Mouse (Mus musculus): ENCODE measurements around the gene Psph.
"Not testable (repeated sequence)": the region's sequence is repeated elsewhere in the genome, so short reads cannot be mapped to it uniquely, and the experiment has no call there.

The Psph gene

DNA sequence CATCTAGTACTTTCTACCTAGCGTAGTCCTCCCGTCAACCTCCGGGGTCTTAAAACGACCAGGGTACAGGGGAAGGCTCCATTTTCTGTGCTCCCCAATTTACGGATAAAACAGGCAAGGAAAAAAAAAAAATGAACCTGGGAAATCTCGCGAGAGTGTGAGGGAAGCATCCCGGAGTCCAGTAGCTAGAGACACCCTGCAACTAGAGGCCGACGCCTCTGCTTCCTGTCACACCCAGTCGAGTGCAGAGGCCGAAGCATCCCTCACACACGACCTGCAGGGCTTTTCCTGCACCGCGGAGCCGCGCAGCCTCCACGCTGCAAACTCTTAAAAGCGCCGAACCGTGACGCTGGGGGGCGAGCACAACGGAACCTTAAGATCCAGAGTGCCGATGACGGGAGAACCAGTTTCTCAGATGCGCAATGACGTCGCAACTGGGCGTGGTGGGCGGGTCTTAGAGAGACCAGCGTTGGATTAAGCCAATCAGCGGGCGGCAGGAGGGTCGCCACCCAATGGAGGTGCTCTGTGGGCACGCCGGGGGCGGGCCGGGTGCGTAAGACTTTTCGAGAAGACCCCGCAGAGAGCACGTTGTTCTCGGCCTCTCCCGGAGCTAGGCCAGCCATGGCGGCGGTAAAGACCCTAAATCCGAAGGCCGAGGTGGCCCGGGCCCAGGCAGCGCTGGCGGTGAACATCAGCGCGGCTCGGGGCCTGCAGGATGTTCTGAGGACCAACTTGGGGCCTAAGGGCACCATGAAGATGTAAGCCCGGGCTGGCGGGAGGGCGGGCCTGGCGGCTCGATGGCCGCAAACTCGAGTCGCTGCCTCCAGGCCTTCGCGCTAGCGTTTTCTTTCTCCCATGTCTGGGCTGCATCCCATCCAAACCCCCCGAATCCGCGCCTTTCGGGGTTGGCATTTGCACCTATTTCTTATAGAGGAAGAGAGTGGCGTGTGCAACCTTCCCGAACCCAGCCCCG, at the start of gene Psph:
TSS of gene Psph (minus strand) at position 632 of the 973 bp plus-strand sequence.
- peak; percentile 96 for DNase-seq (ENCODE audit: low read depth, low spot score)

GRCm38 (mm10) chr5:129790591-129790990, 3.3 kb upstream of the Psph start:
- DNase-seq (ENCODE audit: low read depth, low spot score): not testable (repeated sequence)

DNA sequence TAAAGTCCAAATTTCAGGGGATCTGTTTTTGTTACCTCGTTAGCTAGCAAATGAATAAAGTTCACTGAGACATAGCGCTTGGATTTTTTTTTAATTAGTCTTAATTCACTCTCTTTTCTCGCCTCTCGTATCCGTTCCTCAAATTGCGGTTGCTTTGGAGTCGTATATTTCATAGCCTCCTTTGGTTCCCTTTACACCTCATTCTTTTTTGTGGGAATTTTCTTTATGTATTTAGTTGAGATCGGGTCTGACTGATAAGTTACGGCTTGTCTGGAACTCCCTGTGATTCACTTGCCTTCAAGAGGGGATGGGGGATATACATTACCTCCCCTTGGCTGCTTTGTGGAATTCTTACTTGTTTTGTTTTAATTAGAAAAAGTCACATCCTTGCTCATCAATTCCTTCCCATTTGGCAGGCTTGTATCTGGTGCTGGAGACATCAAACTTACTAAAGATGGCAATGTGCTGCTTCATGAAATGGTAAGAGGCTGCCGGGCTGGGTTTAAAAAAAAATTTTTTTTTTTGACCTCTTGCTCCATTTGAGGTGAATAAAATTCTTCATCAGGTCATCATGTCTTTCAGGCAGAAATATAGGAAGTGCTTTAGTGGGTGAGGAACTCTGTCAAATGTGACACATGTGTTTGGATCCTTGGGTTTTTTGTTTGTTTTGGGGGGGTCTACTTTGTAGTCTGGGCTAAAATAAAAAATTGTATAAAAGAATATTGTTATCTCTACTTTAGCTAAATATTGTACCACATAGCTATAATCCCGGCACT, 757 bp upstream of the Psph start:
- DNase-seq (ENCODE audit: low read depth, low spot score): no peak

DNA sequence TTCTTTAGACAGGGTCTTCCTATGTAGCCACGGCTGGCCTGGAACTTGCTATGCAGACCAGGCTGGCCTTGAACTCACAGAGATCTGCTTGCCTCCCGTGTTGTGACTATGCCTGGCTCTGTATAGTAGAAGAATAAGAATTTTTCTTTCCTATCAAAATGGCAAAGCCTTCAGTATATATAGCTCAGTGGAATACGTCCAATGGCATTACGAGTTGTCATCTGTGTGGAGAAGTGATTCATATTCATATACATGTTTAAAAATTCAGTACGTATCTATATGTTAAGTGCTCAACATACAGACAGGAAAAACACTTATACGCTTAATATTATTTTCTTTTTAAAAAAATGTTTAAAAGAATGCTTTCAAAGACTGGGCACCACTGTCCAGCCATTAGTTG, 1.1 kb downstream of the Psph start:
- no peak for DNase-seq (ENCODE audit: low read depth, low spot score)

- DNase-seq (ENCODE audit: low read depth, low spot score): no peak
Measured at GRCm38 (mm10) chr5:129785235-129785870, 1.9 kb downstream of the Psph start.

GRCm38 (mm10) chr5:129782211-129782610, 5.0 kb downstream of the Psph start:
- DNase-seq (ENCODE audit: low read depth, low spot score): no peak

DNA sequence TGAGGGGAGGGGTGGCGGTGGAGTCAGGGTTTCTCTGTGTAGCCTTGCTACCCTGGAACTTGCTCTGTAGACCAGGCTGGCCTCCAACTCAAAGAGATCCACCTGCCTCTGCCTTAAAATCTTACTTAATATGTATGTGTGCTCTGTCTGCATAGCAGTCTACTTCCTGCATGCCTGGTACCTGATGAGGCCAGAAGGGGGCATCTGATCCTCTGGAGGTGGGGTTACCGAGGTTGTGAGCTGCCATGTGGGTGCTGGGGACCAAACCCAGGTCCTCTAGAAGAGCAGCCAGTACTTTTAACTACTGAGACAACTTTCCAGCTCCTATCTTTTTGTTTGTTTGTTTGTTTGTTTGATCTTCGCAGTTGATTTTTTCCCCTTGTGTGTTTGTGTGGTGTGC, 7.1 kb downstream of the Psph start:
- no peak for DNase-seq (ENCODE audit: low read depth, low spot score)

DNA sequence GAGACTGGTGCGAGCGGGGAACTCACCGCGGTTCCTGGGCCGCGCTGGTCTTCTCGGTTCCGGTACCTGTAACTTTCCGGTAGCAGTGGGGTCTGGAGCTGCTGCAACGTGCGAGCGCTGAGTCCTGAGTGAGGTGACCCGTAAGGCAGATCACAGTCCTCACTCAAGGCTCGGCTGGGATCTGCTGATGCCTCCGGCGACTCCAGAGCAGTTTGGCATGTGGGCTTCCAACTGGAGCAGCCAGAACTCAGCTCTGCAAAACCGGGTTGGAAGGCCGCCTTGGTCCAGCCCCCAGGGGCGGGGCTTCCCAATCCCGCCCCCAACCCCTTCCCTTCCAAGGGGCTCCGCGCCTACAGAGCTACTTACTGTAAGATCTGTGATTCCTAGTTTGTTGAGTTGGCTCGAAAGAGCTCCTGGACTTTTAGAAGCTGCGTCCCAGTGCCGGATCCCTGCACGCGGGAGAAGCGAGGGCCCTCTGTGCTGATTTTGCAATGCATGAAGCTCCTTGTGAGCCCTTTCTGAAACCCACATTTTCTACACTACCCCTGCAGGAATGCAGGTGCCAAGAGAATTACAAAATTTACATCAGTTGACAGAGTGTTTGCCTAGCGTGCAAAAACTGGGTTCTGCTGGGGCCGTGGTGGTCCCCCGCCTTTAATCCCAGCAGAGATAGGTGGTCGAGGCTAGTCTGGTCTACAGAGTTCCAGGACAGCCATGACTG, 8.1 kb downstream of the Psph start:
- DNase-seq (ENCODE audit: low read depth, low spot score): peak; percentile 66

DNA sequence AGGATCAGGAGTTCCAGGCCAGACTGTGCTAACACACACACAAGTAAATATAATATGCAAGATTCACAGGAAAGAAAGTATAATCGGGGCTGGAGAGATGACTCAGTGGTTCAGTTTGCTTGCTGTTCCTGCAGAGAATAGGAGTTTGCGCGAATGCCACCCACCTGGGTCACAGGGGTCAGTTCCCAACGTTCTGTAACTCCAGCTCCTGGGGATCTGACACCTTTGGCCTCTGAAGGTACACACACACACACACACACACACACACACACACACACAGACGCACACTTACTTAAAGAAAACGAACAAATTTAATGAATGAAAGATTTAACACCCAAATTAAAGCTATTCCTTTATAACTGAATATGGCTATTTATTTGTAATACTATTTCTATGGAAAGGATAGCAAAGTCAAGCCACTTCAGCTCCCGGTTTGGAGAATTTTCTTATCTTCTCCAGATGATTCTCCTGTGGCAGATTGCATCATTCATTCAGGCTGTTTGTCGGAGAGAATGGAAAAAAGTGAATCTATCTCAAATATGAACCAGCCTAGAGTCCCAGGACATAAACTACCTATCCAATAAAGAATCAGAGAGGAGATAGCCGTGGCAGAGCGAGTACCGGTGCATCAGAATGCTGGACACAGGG, 8.8 kb downstream of the Psph start:
- DNase-seq (ENCODE audit: low read depth, low spot score): no peak

DNA sequence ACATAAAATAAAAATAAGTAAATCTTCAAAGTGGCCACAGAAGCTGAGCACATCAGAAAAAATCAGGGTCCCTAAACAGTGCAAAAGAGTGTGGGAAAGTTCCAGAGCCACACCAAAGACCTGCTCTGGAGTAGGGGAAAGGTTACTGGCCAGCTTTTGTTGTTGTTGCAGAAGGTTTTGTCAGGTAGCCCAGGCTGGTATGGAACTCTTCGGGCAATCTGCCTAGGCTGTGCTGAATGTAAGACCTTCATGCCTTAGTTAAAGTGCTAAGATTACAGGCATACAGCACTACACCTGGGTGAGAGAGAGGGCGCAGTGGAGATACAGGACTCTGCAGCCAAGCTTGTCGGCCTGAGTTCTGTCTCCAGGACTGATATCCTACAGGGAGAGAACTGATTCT, 12.6 kb downstream of the Psph start:
- DNase-seq (ENCODE audit: low read depth, low spot score): no peak

GRCm38 (mm10) chr5:129773330-129773729, 13.9 kb downstream of the Psph start:
- DNase-seq (ENCODE audit: low read depth, low spot score): not testable (repeated sequence)

DNA sequence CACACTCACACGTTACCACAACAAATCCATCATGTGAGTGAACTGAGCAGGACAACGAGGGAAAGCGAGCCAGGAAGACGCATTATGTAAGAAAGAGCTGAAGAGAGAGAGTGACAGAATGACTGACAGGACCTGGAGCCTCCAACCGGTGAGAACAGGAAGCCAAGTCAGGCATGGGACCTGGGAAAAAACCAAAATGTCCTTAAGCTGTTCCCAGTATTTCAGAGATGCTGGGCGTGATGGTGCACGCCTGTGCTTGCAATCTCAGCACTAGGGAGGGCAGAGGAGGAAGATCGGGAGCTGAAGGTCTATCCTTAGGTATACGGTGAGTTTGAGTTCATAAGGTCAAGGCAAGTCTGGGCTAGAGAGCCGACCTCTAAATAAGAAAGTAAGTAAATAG, 14.8 kb downstream of the Psph start:
- no peak for DNase-seq (ENCODE audit: low read depth, low spot score)

GRCm38 (mm10) chr5:129770443-129771355, 16.6 kb downstream of the Psph start:
- no peak for DNase-seq (ENCODE audit: low read depth, low spot score)

GRCm38 (mm10) chr5:129761865-129762540, 25.2 kb downstream of the Psph start:
- peak; percentile 59 for DNase-seq (ENCODE audit: low read depth, low spot score)

DNA sequence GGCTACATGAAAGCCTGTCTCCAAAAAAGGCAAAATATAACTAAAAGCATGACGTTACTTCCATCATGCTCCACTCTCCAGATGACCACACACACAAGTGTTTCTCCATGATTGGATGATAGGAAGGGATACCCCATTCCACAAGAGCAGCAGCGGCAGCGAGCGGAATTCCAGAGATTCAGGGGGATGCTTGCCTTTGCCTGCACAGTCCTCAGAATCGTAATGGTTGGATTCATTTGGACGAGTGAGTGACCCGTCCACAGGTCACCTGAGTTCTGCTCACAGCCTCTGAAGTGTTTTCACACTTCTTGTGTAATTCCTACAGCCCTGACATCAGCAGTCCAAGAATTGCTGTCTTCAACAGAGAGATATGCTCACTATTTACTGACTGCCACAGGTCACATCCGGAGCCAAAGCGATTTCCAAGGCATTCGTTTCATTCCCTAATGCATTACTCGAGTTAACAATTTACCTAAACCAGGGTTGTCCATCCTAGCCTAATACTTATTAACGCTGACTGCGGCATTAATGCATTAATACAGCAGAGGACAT, 27.2 kb downstream of the Psph start:
- no peak for DNase-seq (ENCODE audit: low read depth, low spot score)

DNA sequence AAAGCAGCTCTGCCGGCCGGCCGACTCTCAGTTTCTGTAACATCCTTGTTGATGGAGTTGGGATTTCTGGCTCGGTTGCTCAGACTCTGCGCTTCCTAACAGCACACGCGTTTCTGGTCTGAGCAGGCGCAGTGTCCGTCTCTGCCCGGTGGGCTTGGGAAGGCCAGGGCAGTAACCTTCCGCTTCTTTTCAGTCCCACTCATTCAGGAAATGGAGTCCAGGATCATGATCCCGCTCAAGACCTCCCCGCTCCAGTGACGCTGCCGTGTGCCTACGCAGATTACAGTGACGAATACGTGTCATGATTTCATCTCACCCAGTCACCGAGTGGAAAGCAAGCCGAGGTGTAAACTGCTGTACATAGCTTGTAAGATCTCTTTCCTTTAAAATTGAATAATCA, 30.4 kb downstream of the Psph start:
- DNase-seq (ENCODE audit: low read depth, low spot score): no peak

- no peak for DNase-seq (ENCODE audit: low read depth, low spot score)
Measured at GRCm38 (mm10) chr5:129744050-129744449, 43.2 kb downstream of the Psph start.

- DNase-seq (ENCODE audit: low read depth, low spot score): no peak
Measured at GRCm38 (mm10) chr5:129742903-129743488, 44.3 kb downstream of the Psph start.

GRCm38 (mm10) chr5:129740976-129741375, 46.3 kb downstream of the Psph start:
- DNase-seq (ENCODE audit: low read depth, low spot score): no peak

Data from brain, embryonic 18.5 days (tissue).